Comparison of ENCODE assay signal across 8 mouse cellular contexts in the genomic region with DNA sequence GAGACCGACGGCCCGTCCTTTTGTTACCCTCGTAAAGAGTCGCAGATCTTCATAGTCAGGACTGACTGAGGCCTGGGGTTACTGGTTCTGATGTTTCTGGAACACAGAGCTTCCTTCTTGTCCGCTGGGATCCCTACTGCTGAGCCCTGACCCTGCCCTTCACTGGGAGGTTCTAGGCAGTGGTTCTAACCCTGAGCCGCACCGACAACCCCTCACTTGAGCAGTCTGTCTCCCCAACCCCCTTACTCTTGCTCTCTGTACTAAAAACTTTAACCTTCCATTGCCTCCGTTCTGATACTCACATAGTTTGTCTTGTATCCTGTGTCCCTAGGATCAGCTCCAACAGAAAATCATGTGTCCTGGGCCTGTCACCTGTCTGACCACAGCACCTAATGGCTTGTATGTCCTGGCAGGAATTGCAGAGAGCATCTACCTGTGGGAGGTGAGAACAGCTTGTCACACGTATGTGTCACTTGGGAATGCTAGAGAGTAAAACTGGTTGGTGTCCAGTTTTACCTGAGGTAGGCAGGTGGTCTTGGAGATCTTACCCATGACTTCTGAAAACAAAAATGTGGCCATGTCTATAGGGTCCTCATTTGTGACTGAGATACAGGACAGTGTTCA. TPM values are rescaled to one million over a fixed set of nuclear protein-coding genes. Genes with fewer than 3 reads are reported as not detected.
DNase-seq lines count a peak whose midpoint lies in the region; ATAC-seq and TF ChIP-seq lines count a peak whose summit lies in the region.

No protein-coding gene starts in this region.

- no peaks in the 10 kb centered on the region for H3K27me3 ChIP-seq in heart, adult 2 months (ENCODE audit: control insufficient read depth, insufficient read depth, low read length)
- H3K27me3 ChIP-seq in CH12.LX (replicated peaks): no peaks in the 10 kb centered on the region
- no peaks in the 10 kb centered on the region for H3K27me3 ChIP-seq in forebrain, embryonic 15.5 days
- no peaks in the 10 kb centered on the region for H3K27me3 ChIP-seq in liver, embryonic 15.5 days

- no peak for TF ChIP-seq RAD21 in CH12.LX (IDR thresholded peaks at IDR 0.05; ENCODE audit: low read depth, low read length)

- no peaks in the 10 kb centered on the region for H3K36me3 ChIP-seq in heart, adult 2 months (ENCODE audit: control insufficient read depth, insufficient read depth, low read length)
- H3K36me3 ChIP-seq in CH12.LX (replicated peaks in 1 of 2; ENCODE audit: control insufficient read depth in 1 of 2, insufficient read depth in 1 of 2, low read length in 1 of 2): peaks cover 36 to 48% of the 10 kb centered on the region in 2 experiments
- peaks cover 30% of the 10 kb centered on the region for H3K36me3 ChIP-seq in forebrain, embryonic 15.5 days
- H3K36me3 ChIP-seq in liver, embryonic 15.5 days (replicated peaks): peaks cover 43% of the 10 kb centered on the region

- 0 out of 2 replicates have a peak, but pooled peaks have one; percentile 0 for ATAC-seq in forebrain, embryonic 15.5 days (replicated peaks)
- no peak for ATAC-seq in liver, embryonic 15.5 days (ENCODE audit: insufficient read depth)
- no peak for ATAC-seq in megakaryocyte-erythroid progenitor cell, adult 5-6 weeks (replicated peaks; ENCODE audit: low FRiP score, low TSS enrichment, poor library complexity, severe bottlenecking)

- H3K9me3 ChIP-seq in CH12.LX (replicated peaks; ENCODE audit: low read length): no peaks in the 10 kb centered on the region
- H3K9me3 ChIP-seq in forebrain, embryonic 15.5 days: no peaks in the 10 kb centered on the region
- H3K9me3 ChIP-seq in liver, embryonic 15.5 days (replicated peaks): no peaks in the 10 kb centered on the region

- TF ChIP-seq POLR2A in heart, adult 2 months (IDR thresholded peaks at IDR 0.05; ENCODE audit: insufficient read depth, low read depth, low read length): no peak
- TF ChIP-seq POLR2A in CH12.LX (IDR thresholded peaks at IDR 0.05; ENCODE audit: low read depth, low read length): no peak

- H3K4me3 ChIP-seq in heart, adult 2 months: peak overlapping the region; percentile 95
- peak overlapping the region; percentile 85 to 100 (median 96) for H3K4me3 ChIP-seq in CH12.LX (replicated peaks in 1 of 3; ENCODE audit: low read depth in 2 of 3, low read length in 2 of 3, poor library complexity in 1 of 3)
- peak overlapping the region; percentile 67 for H3K4me3 ChIP-seq in forebrain, embryonic 15.5 days
- peak overlapping the region; percentile 85 for H3K4me3 ChIP-seq in liver, embryonic 15.5 days (replicated peaks)

- H3K4me1 ChIP-seq in heart, adult 2 months (ENCODE audit: control insufficient read depth, insufficient read depth, low read length): peaks cover 5% of the 10 kb centered on the region; the same call in 1 of the 2 replicates
- H3K4me1 ChIP-seq in CH12.LX (ENCODE audit: control insufficient read depth in 1 of 2, insufficient read depth in 2 of 2): peaks cover 13 to 36% of the 10 kb centered on the region in 2 experiments
- H3K4me1 ChIP-seq in forebrain, embryonic 15.5 days: peaks cover 10% of the 10 kb centered on the region
- peaks cover 39% of the 10 kb centered on the region for H3K4me1 ChIP-seq in liver, embryonic 15.5 days (replicated peaks)

- TF ChIP-seq CTCF in heart, adult 2 months (IDR thresholded peaks at IDR 0.05): no peak
- no peak for TF ChIP-seq CTCF in CH12.LX (conservative IDR thresholded peaks at IDR 0.05 in 1 of 2, IDR thresholded peaks at IDR 0.05 in 1 of 2; ENCODE audit: low read depth in 2 of 2, low read length in 2 of 2)

- dilution Hi-C loops in CH12.LX (cut with MboI; ENCODE audit: extremely low pct_ligation_motif_present, extremely low pct_unique_long_range_greater_than_20kb, low sequenced_read_pairs): no loop called here

- peak overlapping the region; percentile 83 for H3K4me2 ChIP-seq in CH12.LX (ENCODE audit: insufficient read depth, low read depth, poor library complexity, severe bottlenecking)
- H3K4me2 ChIP-seq in forebrain, embryonic 15.5 days (replicated peaks): peak overlapping the region; percentile 74
- H3K4me2 ChIP-seq in liver, embryonic 15.5 days: peak overlapping the region; percentile 92

- no peak for DNase-seq in heart, adult 2 months
- no peak for DNase-seq in heart, postnatal 25 days (ENCODE audit: low spot score)
- no peak for DNase-seq in CH12.LX (ENCODE audit: extremely low read depth)
- no peak for DNase-seq in adrenal gland, postnatal 36 days
- no peak for DNase-seq in cerebellum, postnatal 4 days (ENCODE audit: low spot score in 2 of 2)

- no peaks in the 10 kb centered on the region for H3K79me2 ChIP-seq in heart, adult 2 months (replicated peaks; ENCODE audit: control insufficient read depth, insufficient read depth, low read length)
- H3K79me2 ChIP-seq in CH12.LX (replicated peaks; ENCODE audit: control insufficient read depth, extremely low read depth, insufficient read depth, poor library complexity, severe bottlenecking): peaks cover 22% of the 10 kb centered on the region

- peak overlapping the region; percentile 72 for H3K9ac ChIP-seq in heart, adult 2 months (ENCODE audit: low read depth, low read length)
- peak overlapping the region; percentile 63 for H3K9ac ChIP-seq in CH12.LX (ENCODE audit: insufficient read depth, low read depth)
- H3K9ac ChIP-seq in forebrain, embryonic 15.5 days (replicated peaks): peak overlapping the region; percentile 73
- H3K9ac ChIP-seq in liver, embryonic 15.5 days: peak overlapping the region; percentile 77

- TF ChIP-seq EP300 in heart, adult 2 months (IDR thresholded peaks at IDR 0.05; ENCODE audit: insufficient read depth, low read depth, low read length): no peak
- no peak for TF ChIP-seq EP300 in CH12.LX (IDR thresholded peaks at IDR 0.05; ENCODE audit: low read length)

- intact Hi-C loops in heart, adult 2 months (cut with DNase I): loop anchor here (1.0 to 2.0 kb wide), 2 partner anchors 23 to 180 kb away; a partner anchor contains a TSS
- intact Hi-C loops in heart, postnatal 25 days (cut with DNase I): loop anchor here (1.0 kb wide), 1 partner anchor 23 kb away; no protein-coding TSS in a partner anchor

- 13% methylated on average over 10 of the region's 10 CpGs for WGBS in heart, adult 2 months
- WGBS in forebrain, embryonic 15.5 days: 16% methylated on average over 10 of the region's 10 CpGs
- WGBS in liver, embryonic 15.5 days (ENCODE audit: insufficient replicate concordance): 10% methylated on average over 10 of the region's 10 CpGs

- in situ Hi-C loops in CH12.LX (cut with MboI; ENCODE audit: low pct_ligation_motif_present, low pct_unique_long_range_greater_than_20kb, low sequenced_read_pairs): loop anchor here (5.0 kb wide), 1 partner anchor 33 kb away; a partner anchor contains a TSS

- no peak overlapping the region; the same call in 1 of the 2 replicates for H3K27ac ChIP-seq in heart, adult 2 months
- no peak overlapping the region for H3K27ac ChIP-seq in CH12.LX (ENCODE audit: insufficient read depth, low read depth)
- H3K27ac ChIP-seq in forebrain, embryonic 15.5 days (replicated peaks): no peak overlapping the region
- peak overlapping the region; percentile 64 for H3K27ac ChIP-seq in liver, embryonic 15.5 days (replicated peaks)

RNA-seq across cellular contexts. Expression of a gene that starts 0.8 kb away (rescaled TPM):
- total RNA-seq in heart, adult 2 months (2021): 10 to 100 TPM; 27.8 to 29.4 TPM
- 31.7 and 32.2 TPM in 2 replicates for polyA plus RNA-seq in heart, adult 2 months (2012; rRNA removed)
- 10 to 100 TPM; 20.5 to 30.1 TPM for total RNA-seq in heart, postnatal 25 days (2021)
- total RNA-seq in CH12.LX (2012; rRNA removed) (92.1 and 111 TPM in 2 replicates), CH12.LX (2014; rRNA removed) (59.7 and 70.8 TPM in 2 replicates)
- polyA plus RNA-seq in CH12.LX (2012; ENCODE audit: insufficient read length, low read depth): 54.2 and 69.7 TPM in 2 replicates
- 89.2 and 94.3 TPM in 2 replicates for polyA plus RNA-seq in forebrain, embryonic 15.5 days (2015; fragmentation: Nextera tagmentation; extraction: Ambion mirVana)
- polyA plus RNA-seq in liver, embryonic 15.5 days (2015; fragmentation: Nextera tagmentation; extraction: Ambion mirVana): 46.3 and 48.4 TPM in 2 replicates
- total RNA-seq in adrenal gland, postnatal 36 days (2021): 10 to 100 TPM; 37.8 to 48.9 TPM
- total RNA-seq in megakaryocyte-erythroid progenitor cell, adult 5-6 weeks (2014; fragmentation: Nextera tagmentation): 82.9 and 86.4 TPM in 2 replicates
- 23.4 and 24.8 TPM in 2 replicates for total RNA-seq in megakaryocyte-erythroid progenitor cell, adult 5-6 weeks (2017)

RNA-seq across cellular contexts. Expression of a gene that starts 9.7 kb away (rescaled TPM):
- total RNA-seq in heart, adult 2 months (2021): under 1 TPM; 0.20 to 0.31 TPM
- polyA plus RNA-seq in heart, adult 2 months (2012; rRNA removed): 0.20 and 0.29 TPM in 2 replicates
- total RNA-seq in heart, postnatal 25 days (2021): under 1 TPM; 0.14 to 0.21 TPM
- total RNA-seq in CH12.LX (2012; rRNA removed) (0.59 and 0.76 TPM in 2 replicates), CH12.LX (2014; rRNA removed) (0.27 and 0.30 TPM in 2 replicates)
- polyA plus RNA-seq in CH12.LX (2012; ENCODE audit: insufficient read length, low read depth): 0.56 and 0.78 TPM in 2 replicates
- 0.50 and 0.63 TPM in 2 replicates for polyA plus RNA-seq in forebrain, embryonic 15.5 days (2015; fragmentation: Nextera tagmentation; extraction: Ambion mirVana)
- 0.10 TPM in 1 of 2 replicates, not detected in the other for polyA plus RNA-seq in liver, embryonic 15.5 days (2015; fragmentation: Nextera tagmentation; extraction: Ambion mirVana)
- not detected for total RNA-seq in adrenal gland, postnatal 36 days (2021)
- total RNA-seq in megakaryocyte-erythroid progenitor cell, adult 5-6 weeks (2014; fragmentation: Nextera tagmentation): not detected in 2 replicates
- total RNA-seq in megakaryocyte-erythroid progenitor cell, adult 5-6 weeks (2017): not detected in 2 replicates

RNA-seq across cellular contexts. Expression of a gene that starts 23.3 kb away (rescaled TPM):
- total RNA-seq in heart, adult 2 months (2021): 100 to 1,000 TPM; 109 to 124 TPM
- polyA plus RNA-seq in heart, adult 2 months (2012; rRNA removed): 184 and 220 TPM in 2 replicates
- total RNA-seq in heart, postnatal 25 days (2021): 100 to 1,000 TPM; 110 to 115 TPM
- total RNA-seq in CH12.LX (2012; rRNA removed) (67.1 and 71.7 TPM in 2 replicates), CH12.LX (2014; rRNA removed) (50.1 and 50.2 TPM in 2 replicates)
- polyA plus RNA-seq in CH12.LX (2012; ENCODE audit: insufficient read length, low read depth): 66.0 and 84.2 TPM in 2 replicates
- polyA plus RNA-seq in forebrain, embryonic 15.5 days (2015; fragmentation: Nextera tagmentation; extraction: Ambion mirVana): 21.7 and 23.1 TPM in 2 replicates
- 8.4 and 11.0 TPM in 2 replicates for polyA plus RNA-seq in liver, embryonic 15.5 days (2015; fragmentation: Nextera tagmentation; extraction: Ambion mirVana)
- total RNA-seq in adrenal gland, postnatal 36 days (2021): 100 to 1,000 TPM; 144 to 146 TPM
- total RNA-seq in megakaryocyte-erythroid progenitor cell, adult 5-6 weeks (2014; fragmentation: Nextera tagmentation): 75.5 and 83.0 TPM in 2 replicates
- 47.3 and 63.9 TPM in 2 replicates for total RNA-seq in megakaryocyte-erythroid progenitor cell, adult 5-6 weeks (2017)

RNA-seq across cellular contexts. Expression of a gene that starts 27.6 kb away (rescaled TPM):
- 10 to 100 TPM; 30.2 to 39.3 TPM for total RNA-seq in heart, adult 2 months (2021)
- 52.5 and 60.7 TPM in 2 replicates for polyA plus RNA-seq in heart, adult 2 months (2012; rRNA removed)
- 10 to 100 TPM; 35.9 to 36.6 TPM for total RNA-seq in heart, postnatal 25 days (2021)
- total RNA-seq in CH12.LX (2012; rRNA removed) (26.3 and 26.9 TPM in 2 replicates), CH12.LX (2014; rRNA removed) (46.3 and 49.0 TPM in 2 replicates)
- polyA plus RNA-seq in CH12.LX (2012; ENCODE audit: insufficient read length, low read depth): 52.6 and 62.7 TPM in 2 replicates
- polyA plus RNA-seq in forebrain, embryonic 15.5 days (2015; fragmentation: Nextera tagmentation; extraction: Ambion mirVana): 26.7 and 29.1 TPM in 2 replicates
- polyA plus RNA-seq in liver, embryonic 15.5 days (2015; fragmentation: Nextera tagmentation; extraction: Ambion mirVana): 44.5 and 45.5 TPM in 2 replicates
- 10 to 100 TPM; 30.2 to 42.9 TPM for total RNA-seq in adrenal gland, postnatal 36 days (2021)
- 18.0 and 24.6 TPM in 2 replicates for total RNA-seq in megakaryocyte-erythroid progenitor cell, adult 5-6 weeks (2014; fragmentation: Nextera tagmentation)
- total RNA-seq in megakaryocyte-erythroid progenitor cell, adult 5-6 weeks (2017): 13.8 and 25.6 TPM in 2 replicates

RNA-seq across cellular contexts. Expression of a gene that starts 33.9 kb away (rescaled TPM):
- 1 to 10 TPM; 1.3 to 1.5 TPM for total RNA-seq in heart, adult 2 months (2021)
- 0.88 and 1.7 TPM in 2 replicates for polyA plus RNA-seq in heart, adult 2 months (2012; rRNA removed)
- total RNA-seq in heart, postnatal 25 days (2021): 1 to 10 TPM; 1.9 to 2.0 TPM
- total RNA-seq in CH12.LX (2012; rRNA removed) (114 and 161 TPM in 2 replicates), CH12.LX (2014; rRNA removed) (45.9 and 48.4 TPM in 2 replicates)
- 84.7 and 94.4 TPM in 2 replicates for polyA plus RNA-seq in CH12.LX (2012; ENCODE audit: insufficient read length, low read depth)
- polyA plus RNA-seq in forebrain, embryonic 15.5 days (2015; fragmentation: Nextera tagmentation; extraction: Ambion mirVana): 2.7 and 3.1 TPM in 2 replicates
- polyA plus RNA-seq in liver, embryonic 15.5 days (2015; fragmentation: Nextera tagmentation; extraction: Ambion mirVana): 6.1 and 7.4 TPM in 2 replicates
- 1 to 10 TPM; 3.0 to 4.1 TPM for total RNA-seq in adrenal gland, postnatal 36 days (2021)
- total RNA-seq in megakaryocyte-erythroid progenitor cell, adult 5-6 weeks (2014; fragmentation: Nextera tagmentation): 4.4 and 5.9 TPM in 2 replicates
- total RNA-seq in megakaryocyte-erythroid progenitor cell, adult 5-6 weeks (2017): 5.4 and 6.0 TPM in 2 replicates
